Mouse (Mus musculus): ENCODE results near the gene Mapk1. TPM values are rescaled to one million over a fixed set of nuclear protein-coding genes. Genes with fewer than 3 reads are reported as not detected.

Gene Mapk1
- total and polyA plus RNA-seq, 3 experiments = 162 to 317 (median 244) TPM

GRCm38 (mm10) chr16:17067552-17067951, 84.4 kb downstream of the Mapk1 start:
- dilution Hi-C loops (cut with MboI; ENCODE audit: extremely low pct_ligation_motif_present, extremely low pct_unique_long_range_greater_than_20kb, low sequenced_read_pairs) (no loop called here), in situ Hi-C loops (cut with MboI; ENCODE audit: low pct_ligation_motif_present, low pct_unique_long_range_greater_than_20kb, low sequenced_read_pairs) (no loop called here)
- Histone ChIP-seq H3K4me2 (ENCODE audit: insufficient read depth, low read depth, poor library complexity, severe bottlenecking) (no peak overlapping the region), H3K9me3 (replicated peaks; ENCODE audit: low read length) (peaks cover 5% of the 10 kb centered on the region), H3K4me3 (replicated peaks in 1 of 3; ENCODE audit: low read depth in 2 of 3, low read length in 2 of 3, poor library complexity in 1 of 3) (no peak overlapping the region), H3K4me1 (ENCODE audit: control insufficient read depth in 1 of 2, insufficient read depth in 2 of 2) (peaks cover 3 to 9% of the 10 kb centered on the region in 2 experiments; a peak in 3 of 4 replicates), H3K79me2 (replicated peaks; ENCODE audit: control insufficient read depth, extremely low read depth, insufficient read depth, poor library complexity, severe bottlenecking) (no peaks in the 10 kb centered on the region), H3K27me3 (replicated peaks) (peaks cover 57% of the 10 kb centered on the region), H3K9ac (ENCODE audit: insufficient read depth, low read depth) (no peak overlapping the region), H3K27ac (ENCODE audit: insufficient read depth, low read depth) (no peak overlapping the region), H3K36me3 (replicated peaks in 1 of 2; ENCODE audit: control insufficient read depth in 1 of 2, insufficient read depth in 1 of 2, low read length in 1 of 2) (no peaks in the 10 kb centered on the region)
- TF ChIP-seq EP300 (IDR thresholded peaks at IDR 0.05; ENCODE audit: low read length) (no peak), MAFK (IDR thresholded peaks at IDR 0.05; ENCODE audit: insufficient replicate concordance, low read length) (no peak), CHD1 (IDR thresholded peaks at IDR 0.05; ENCODE audit: low read depth, low read length) (no peak), MYC (IDR thresholded peaks at IDR 0.05; ENCODE audit: low read depth, low read length) (no peak)
- no peak for DNase-seq (ENCODE audit: extremely low read depth)

- DNase-seq (ENCODE audit: extremely low read depth) = peak; percentile 45
- Histone ChIP-seq H3K9me3 (replicated peaks; ENCODE audit: low read length) (peaks cover 5% of the 10 kb centered on the region), H3K4me3 (replicated peaks in 1 of 3; ENCODE audit: low read depth in 2 of 3, low read length in 2 of 3, poor library complexity in 1 of 3) (peak within 1 kb of the TSS; percentile 55 to 66 (median 62)), H3K79me2 (replicated peaks; ENCODE audit: control insufficient read depth, extremely low read depth, insufficient read depth, poor library complexity, severe bottlenecking) (no peaks in the 10 kb centered on the region), H3K27ac (ENCODE audit: insufficient read depth, low read depth) (no peak within 1 kb of the TSS), H3K4me2 (ENCODE audit: insufficient read depth, low read depth, poor library complexity, severe bottlenecking) (peak within 1 kb of the TSS; percentile 79), H3K9ac (ENCODE audit: insufficient read depth, low read depth) (peak within 1 kb of the TSS; percentile 69), H3K36me3 (replicated peaks in 1 of 2; ENCODE audit: control insufficient read depth in 1 of 2, insufficient read depth in 1 of 2, low read length in 1 of 2) (no peaks in the 10 kb centered on the region), H3K4me1 (ENCODE audit: control insufficient read depth in 1 of 2, insufficient read depth in 2 of 2) (peaks cover 9 to 16% of the 10 kb centered on the region in 2 experiments), H3K27me3 (replicated peaks) (peaks cover 43% of the 10 kb centered on the region)
- in situ Hi-C loops (cut with MboI; ENCODE audit: low pct_ligation_motif_present, low pct_unique_long_range_greater_than_20kb, low sequenced_read_pairs) (loop anchor here (10.0 kb wide), 1 partner anchor 145 kb away; no protein-coding TSS in a partner anchor), dilution Hi-C loops (cut with MboI; ENCODE audit: extremely low pct_ligation_motif_present, extremely low pct_unique_long_range_greater_than_20kb, low sequenced_read_pairs) (no loop called here)
- TF ChIP-seq CHD2 (IDR thresholded peaks at IDR 0.05; ENCODE audit: low read length) = peak; percentile 36; the same call in 1 of the 2 replicates
- TF ChIP-seq MAX (IDR thresholded peaks at IDR 0.05; ENCODE audit: low read length) = peak; percentile 62; the same call in 1 of the 2 replicates
- TF ChIP-seq TBP (conservative IDR thresholded peaks at IDR 0.05; ENCODE audit: low read depth, low read length) = no peak
- TF ChIP-seq RAD21 (IDR thresholded peaks at IDR 0.05; ENCODE audit: low read depth, low read length) = peak; percentile 21
- no peak for TF ChIP-seq ZC3H11A (IDR thresholded peaks at IDR 0.05; ENCODE audit: low read depth, low read length)
- TF ChIP-seq IRF4 (IDR thresholded peaks at IDR 0.05; ENCODE audit: low read depth, low read length) = 0 out of 2 replicates have a peak, but pooled peaks have one; percentile 37
- TF ChIP-seq UBTF (IDR thresholded peaks at IDR 0.05; ENCODE audit: low read depth, low read length) = peak; percentile 94
- TF ChIP-seq ZMIZ1 (IDR thresholded peaks at IDR 0.05; ENCODE audit: low read depth, low read length) = peak; percentile 71; the same call in 1 of the 2 replicates
- no peak for TF ChIP-seq SMC3 (IDR thresholded peaks at IDR 0.05; ENCODE audit: low read depth, low read length)
- no peak for TF ChIP-seq USF1 (IDR thresholded peaks at IDR 0.05; ENCODE audit: low read depth, low read length)
- no peak for TF ChIP-seq BHLHE40 (IDR thresholded peaks at IDR 0.05; ENCODE audit: low read depth, low read length)
- peak; percentile 88 for TF ChIP-seq MXI1 (IDR thresholded peaks at IDR 0.05; ENCODE audit: low read depth, low read length)
- TF ChIP-seq MEF2A (IDR thresholded peaks at IDR 0.05; ENCODE audit: borderline replicate concordance, low read depth, low read length) = no peak
- 0 out of 2 replicates have a peak, but pooled peaks have one; percentile 40 for TF ChIP-seq MYC (IDR thresholded peaks at IDR 0.05; ENCODE audit: low read depth, low read length)
- TF ChIP-seq ELF1 (IDR thresholded peaks at IDR 0.05; ENCODE audit: low read depth, low read length) = 0 out of 2 replicates have a peak, but pooled peaks have one; percentile 34
- peak; percentile 80; the same call in 1 of the 2 replicates for TF ChIP-seq MAZ (IDR thresholded peaks at IDR 0.05; ENCODE audit: low read depth, low read length)
- no peak for TF ChIP-seq GABPA (IDR thresholded peaks at IDR 0.05; ENCODE audit: insufficient replicate concordance, low read depth, low read length)
- peak; percentile 43; the same call in 1 of the 2 replicates for TF ChIP-seq POLR2A (IDR thresholded peaks at IDR 0.05; ENCODE audit: low read depth, low read length)
- TF ChIP-seq MAFK (IDR thresholded peaks at IDR 0.05; ENCODE audit: insufficient replicate concordance, low read length) = no peak
- TF ChIP-seq TCF12 (IDR thresholded peaks at IDR 0.05; ENCODE audit: low read depth, low read length) = peak; percentile 41; the same call in 1 of the 2 replicates
- TF ChIP-seq SIN3A (IDR thresholded peaks at IDR 0.05; ENCODE audit: low read length) = peak; percentile 84
- TF ChIP-seq NELFE (IDR thresholded peaks at IDR 0.05; ENCODE audit: low read depth, low read length) = peak; percentile 17; the same call in 1 of the 2 replicates
- peak in 1 of 2 experiments; percentile 72; a peak in 2 of 4 replicates for TF ChIP-seq CTCF (conservative IDR thresholded peaks at IDR 0.05 in 1 of 2, IDR thresholded peaks at IDR 0.05 in 1 of 2; ENCODE audit: low read depth in 2 of 2, low read length in 2 of 2)
- 0 out of 2 replicates have a peak, but pooled peaks have one; percentile 45 for TF ChIP-seq KAT2A (IDR thresholded peaks at IDR 0.05; ENCODE audit: insufficient replicate concordance, low read length)
- TF ChIP-seq NRF1 (IDR thresholded peaks at IDR 0.05; ENCODE audit: low read depth, low read length) = no peak
- no peak for TF ChIP-seq ETS1 (conservative IDR thresholded peaks at IDR 0.05; ENCODE audit: low read depth, low read length)
- no peak for TF ChIP-seq JUN (IDR thresholded peaks at IDR 0.05; ENCODE audit: insufficient read depth, low read depth, low read length)
Observed at GRCm38 (mm10) chr16:17069511-17070443, 86.6 kb downstream of the Mapk1 start, which contains the start of gene Ypel1. Gene Ypel1 (plus strand): TSS chr16:17069696.
